ENCODE assay signal across 42 mouse cellular contexts in genomic region chr14:7838564-7839089, GRCm38 (mm10). TPM values are rescaled to one million over a fixed set of nuclear protein-coding genes. Genes with fewer than 3 reads are reported as not detected.
"Had no signal": no experiment of that assay in that cellular context is flagged by ENCODE, and none has a peak within 500 bp of the region (broad histone marks: within the 10 kb centered on the region; RNA-seq: fewer than 3 reads in every experiment).

No protein-coding gene starts in this region.

- H3K27ac ChIP-seq: heart, adult 2 months; heart, embryonic 13.5 days; heart, embryonic 15.5 days; hindbrain, embryonic 13.5 days; hindbrain, embryonic 15.5 days; hindbrain, postnatal 0 days; kidney, postnatal 0 days; limb, embryonic 13.5 days; limb, embryonic 15.5 days; liver, embryonic 13.5 days had no signal

- DNase-seq: gastrocnemius, postnatal 14 days; gastrocnemius, postnatal 36 days; heart, adult 11 months; heart, adult 2 months; heart, postnatal 14 days; heart, postnatal 36 days; kidney, adult 11 months; kidney, adult 2 months; kidney, postnatal 14 days; kidney, postnatal 36 days; layer of hippocampus, adult 9-11 months; layer of hippocampus, postnatal 36 days; left cerebral cortex, postnatal 4 days; liver, embryonic 13.5 days had no signal

- H3K4me2 ChIP-seq: heart, embryonic 11.5 days; heart, embryonic 13.5 days; heart, embryonic 15.5 days; hindbrain, embryonic 13.5 days; hindbrain, embryonic 15.5 days; limb, embryonic 13.5 days; limb, embryonic 15.5 days; liver, embryonic 11.5 days; liver, embryonic 13.5 days had no signal

- ATAC-seq: hindbrain, postnatal 0 days; intestine, embryonic 16.5 days had no signal

- H3K27me3 ChIP-seq: heart, embryonic 13.5 days; heart, embryonic 15.5 days; hindbrain, embryonic 13.5 days; hindbrain, embryonic 15.5 days; limb, embryonic 13.5 days; limb, embryonic 15.5 days; liver, embryonic 13.5 days had no signal

- H3K9me3 ChIP-seq: heart, embryonic 13.5 days; heart, embryonic 15.5 days; hindbrain, embryonic 13.5 days; hindbrain, embryonic 15.5 days; limb, embryonic 13.5 days; limb, embryonic 15.5 days; liver, embryonic 13.5 days had no signal

- H3K9ac ChIP-seq: heart, embryonic 13.5 days; heart, embryonic 15.5 days; hindbrain, embryonic 13.5 days; hindbrain, embryonic 15.5 days; limb, embryonic 13.5 days; limb, embryonic 15.5 days; liver, embryonic 13.5 days had no signal

- H3K36me3 ChIP-seq: heart, embryonic 13.5 days; heart, embryonic 15.5 days; hindbrain, embryonic 13.5 days; hindbrain, embryonic 15.5 days; limb, embryonic 13.5 days; limb, embryonic 15.5 days; liver, embryonic 13.5 days had no signal

- H3K4me3 ChIP-seq: heart, adult 2 months; heart, embryonic 13.5 days; heart, embryonic 15.5 days; hindbrain, embryonic 13.5 days; hindbrain, embryonic 15.5 days; limb, embryonic 13.5 days; limb, embryonic 15.5 days; liver, embryonic 13.5 days had no signal

RNA-seq across cellular contexts. Expression of gene Gm26661, which starts 47.2 kb away (rescaled TPM):
- total RNA-seq: gastrocnemius, adult 18-20 months; gastrocnemius, adult 8-10 months; gastrocnemius, postnatal 14 days; gastrocnemius, postnatal 36 days; heart, adult 2 months; heart, postnatal 14 days; heart, postnatal 36 days; hematopoietic stem cell, adult 5-6 weeks; hindbrain, postnatal 0 days; layer of hippocampus, adult 18-20 months; layer of hippocampus, adult 8-10 months; layer of hippocampus, postnatal 14 days; layer of hippocampus, postnatal 36 days; left cerebral cortex, adult 18-20 months; left cerebral cortex, adult 8-10 months; left cerebral cortex, postnatal 10 days; left cerebral cortex, postnatal 25 days; left cerebral cortex, postnatal 4 days had no signal
- polyA plus RNA-seq: gonadal fat pad, adult 2 months; heart, adult 2 months; heart, embryonic 11.5 days; heart, embryonic 13.5 days; heart, embryonic 15.5 days; heart, postnatal 0 days; hindbrain, embryonic 11.5 days; hindbrain, embryonic 13.5 days; intestine, embryonic 14.5 days; intestine, embryonic 16.5 days; kidney, adult 2 months; kidney, embryonic 14.5 days; kidney, postnatal 0 days; large intestine, adult 2 months; limb, embryonic 11.5 days; limb, embryonic 13.5 days; limb, embryonic 15.5 days; liver, embryonic 11.5 days; liver, embryonic 13.5 days had no signal
